Mouse (Mus musculus) retina, postnatal 7 days (tissue): ENCODE results near the gene Ftl1-ps1.
A peak's percentile ranks its signal among the peaks of the same experiment; 100 is the strongest.

Source experiments
- DNase-seq: peaks from one replicate; pipeline ENCODE4 v3.0.0-alpha.2; 2012; ENCODE audit warnings: low read depth, low spot score

Ftl1-ps1 gene

DNA sequence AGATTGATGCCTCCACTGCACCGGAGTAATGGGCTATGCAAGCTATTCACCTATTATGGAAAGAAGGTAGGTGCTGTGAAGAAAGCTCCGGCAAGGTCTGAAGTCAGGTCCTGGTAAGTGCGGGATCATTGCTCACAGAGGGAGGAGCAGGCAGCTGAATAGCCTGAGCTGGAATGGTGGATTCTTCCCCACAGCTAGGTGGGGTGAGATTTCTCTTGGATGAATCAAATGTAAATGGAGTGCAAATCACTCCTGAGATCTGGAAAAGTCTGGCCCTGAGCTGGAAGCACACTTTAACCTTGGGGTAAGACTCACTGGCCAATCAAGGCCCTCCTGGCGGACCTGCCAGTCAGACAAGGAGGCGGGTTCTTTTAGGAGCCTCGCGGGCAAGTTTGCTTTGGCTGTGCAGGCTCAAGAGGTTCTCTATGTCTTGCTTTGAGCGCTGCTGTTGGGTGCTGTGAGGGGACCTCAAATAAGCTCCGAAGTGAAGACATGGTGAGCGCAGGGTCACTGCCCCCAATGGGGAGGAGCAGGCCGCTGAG, at the start of gene Ftl1-ps1:
Ftl1-ps1 (plus strand) TSS at position 397 of the 542 bp plus-strand sequence.
- no peak for DNase-seq

DNA sequence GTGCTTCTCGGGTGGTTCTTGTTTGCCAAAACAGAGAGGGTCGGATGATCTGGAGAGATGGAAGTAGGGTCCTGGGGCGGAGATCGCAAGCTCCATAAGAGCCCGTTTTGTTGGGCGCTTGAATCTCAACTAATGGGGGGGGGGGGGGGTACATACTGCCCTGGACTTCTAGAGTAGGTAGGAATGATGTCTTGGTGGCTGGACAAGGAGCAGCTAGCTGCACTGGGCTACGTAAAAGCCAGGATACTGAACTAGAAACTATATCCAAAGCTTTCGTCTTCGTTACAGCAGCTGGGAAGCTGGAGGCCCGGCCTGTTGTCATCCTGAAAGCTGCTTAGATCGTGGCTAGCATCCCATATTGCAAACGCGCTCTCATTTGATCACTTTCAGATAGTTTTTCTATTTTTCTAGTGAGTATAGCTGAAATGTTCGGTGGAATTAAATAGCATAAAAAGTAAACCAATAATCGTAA, 49.0 kb upstream of the Ftl1-ps1 start:
- no peak for DNase-seq

DNA sequence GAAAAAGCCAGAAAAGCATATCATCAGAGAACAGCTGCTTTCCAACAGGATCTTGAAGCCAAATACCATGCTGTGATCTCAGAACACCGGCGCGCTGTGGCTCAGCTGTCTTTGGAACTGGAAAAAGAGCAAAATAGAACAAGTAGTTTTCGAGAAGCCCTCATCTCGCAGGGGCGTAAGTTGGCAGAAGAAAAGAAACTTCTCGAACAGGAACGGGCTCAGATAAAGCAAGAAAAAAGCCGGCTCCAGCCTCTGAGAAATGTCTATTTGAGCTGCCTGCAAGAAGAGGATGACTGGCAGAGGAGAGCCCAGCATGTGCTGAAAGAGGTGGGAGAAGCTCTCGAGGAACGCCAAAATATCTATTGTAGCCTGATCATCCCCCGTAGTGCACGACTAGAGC, 43.0 kb upstream of the Ftl1-ps1 start:
- DNase-seq, result no peak

DNA sequence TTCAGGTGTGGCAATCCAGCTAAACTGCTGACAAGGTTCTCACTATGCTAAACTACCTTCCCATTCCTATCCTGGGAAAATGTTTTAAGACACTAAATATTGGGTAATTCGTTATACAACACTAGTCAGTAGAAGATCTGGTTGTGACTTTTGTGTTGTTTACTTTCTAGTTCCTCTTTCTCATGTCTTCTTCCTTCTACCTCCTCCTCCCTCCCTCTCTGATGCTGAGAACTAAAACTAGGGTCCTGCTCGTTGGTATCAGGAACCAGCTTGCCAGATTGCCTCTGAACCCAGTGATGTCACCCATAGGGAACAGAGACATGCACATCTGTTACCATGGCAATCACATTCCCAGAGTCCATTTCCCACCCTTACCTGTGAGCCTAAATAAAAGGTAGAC, 37.3 kb upstream of the Ftl1-ps1 start:
- DNase-seq, result no peak

DNA sequence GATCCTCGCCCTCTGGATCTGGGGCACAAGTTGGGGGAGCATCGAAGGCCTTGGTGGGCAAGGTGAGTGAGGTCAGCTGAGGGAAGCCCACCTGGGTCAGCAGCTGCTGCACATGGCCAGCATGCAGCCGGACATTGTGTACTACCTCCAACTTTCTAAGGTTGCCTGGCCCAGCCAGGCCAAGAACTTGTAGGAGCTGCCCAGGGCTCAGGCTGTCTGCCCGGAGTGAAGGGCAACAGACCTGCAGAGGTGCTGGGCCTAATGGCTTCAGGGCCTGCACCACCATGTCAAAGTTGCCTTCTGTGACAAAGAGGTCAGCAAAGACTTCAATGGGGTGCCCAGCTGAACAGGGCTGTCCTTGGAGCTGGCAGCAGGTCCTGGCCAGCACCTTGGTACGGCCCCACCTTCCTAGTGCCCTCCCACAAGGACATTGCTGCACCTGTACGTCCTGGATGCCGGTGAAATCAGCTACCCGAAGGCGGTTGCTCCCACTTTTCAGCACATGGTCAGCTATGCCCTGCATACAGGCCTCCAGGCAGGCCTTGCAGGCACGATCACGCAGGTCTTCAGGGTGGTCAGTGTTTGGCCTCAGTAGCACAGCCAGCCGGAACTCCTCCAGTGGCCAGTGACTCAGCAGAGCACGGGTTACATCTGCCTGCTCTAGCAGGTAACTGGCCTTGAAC, 36.2 kb upstream of the Ftl1-ps1 start:
- no peak for DNase-seq

DNA sequence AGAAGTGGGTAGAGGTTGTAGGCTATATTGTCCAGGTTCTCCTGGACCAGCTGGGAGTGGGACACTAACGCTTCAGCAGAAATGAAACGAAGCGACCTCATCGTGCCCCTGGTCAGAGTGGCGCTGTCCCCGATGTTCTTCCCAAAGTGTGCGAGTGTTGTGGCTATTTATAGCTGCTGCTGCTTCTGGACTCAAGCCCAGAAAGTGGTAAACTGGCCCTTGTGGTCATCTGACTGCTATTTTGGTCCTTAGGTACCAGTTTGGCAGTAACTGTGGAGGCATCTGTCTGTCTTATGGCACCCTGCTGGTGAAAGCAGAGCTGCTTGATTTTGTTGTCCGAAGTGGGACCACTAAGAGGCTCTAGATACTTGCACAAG, 35.6 kb upstream of the Ftl1-ps1 start, which contains the start of gene Lrrc14b:
Lrrc14b (minus strand) TSS at position 147 of the 377 bp plus-strand sequence.
- no peak for DNase-seq

DNA sequence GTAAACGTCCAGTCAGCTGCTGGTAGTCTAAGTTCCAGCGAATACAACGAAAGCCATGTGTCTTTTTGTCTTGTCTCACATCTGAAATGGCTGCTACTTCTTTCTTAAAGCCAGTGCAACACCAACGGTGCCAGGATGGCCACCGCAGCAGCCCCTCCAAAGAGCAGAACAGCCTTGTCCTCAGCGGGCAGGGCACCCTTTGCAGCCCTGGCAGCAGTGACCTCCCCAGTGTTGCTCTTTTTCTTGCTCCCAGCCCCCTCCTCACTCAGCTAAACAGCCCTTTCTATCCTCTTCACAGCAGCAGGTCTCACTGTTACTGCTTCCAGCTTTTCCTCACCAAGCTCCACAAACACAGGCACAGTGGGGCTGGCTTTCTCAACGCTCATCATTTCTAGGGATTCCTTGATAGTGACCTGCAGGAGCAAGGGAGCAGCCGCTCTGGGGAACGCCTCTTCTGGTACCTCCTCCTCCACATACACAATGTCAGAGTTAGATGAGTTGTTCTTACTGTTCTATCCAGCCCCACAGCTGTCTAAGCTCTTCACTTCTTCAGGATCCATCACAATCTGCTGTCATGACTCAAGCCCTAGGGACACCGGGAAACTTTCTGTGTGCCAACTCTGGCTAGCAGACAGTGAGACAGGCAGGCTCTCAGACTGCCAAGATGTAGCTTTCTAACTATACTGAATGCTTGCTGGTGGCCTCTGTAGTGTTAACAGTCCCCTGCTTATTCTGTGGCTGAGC, 17.8 kb upstream of the Ftl1-ps1 start:
- DNase-seq, result no peak

DNA sequence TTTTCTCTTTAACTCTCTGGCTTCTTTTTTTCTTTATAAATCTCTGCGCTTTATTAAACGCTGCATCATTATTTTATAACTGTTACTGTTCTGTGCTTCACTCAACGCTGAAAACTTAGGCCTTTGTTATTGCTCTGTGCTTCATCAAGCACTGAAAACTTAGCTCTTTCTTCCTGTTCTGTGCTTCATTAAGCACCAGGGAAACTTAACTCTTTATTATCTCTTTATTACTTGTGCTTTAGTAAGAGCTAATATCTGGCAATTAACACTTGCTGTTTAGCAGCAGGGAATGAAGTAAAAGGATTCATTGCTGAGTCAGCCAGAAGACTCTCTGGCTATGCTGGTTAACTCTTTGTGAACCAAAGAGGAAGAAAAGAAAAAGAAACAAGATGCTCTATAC, 17.2 kb upstream of the Ftl1-ps1 start:
- no peak for DNase-seq

DNA sequence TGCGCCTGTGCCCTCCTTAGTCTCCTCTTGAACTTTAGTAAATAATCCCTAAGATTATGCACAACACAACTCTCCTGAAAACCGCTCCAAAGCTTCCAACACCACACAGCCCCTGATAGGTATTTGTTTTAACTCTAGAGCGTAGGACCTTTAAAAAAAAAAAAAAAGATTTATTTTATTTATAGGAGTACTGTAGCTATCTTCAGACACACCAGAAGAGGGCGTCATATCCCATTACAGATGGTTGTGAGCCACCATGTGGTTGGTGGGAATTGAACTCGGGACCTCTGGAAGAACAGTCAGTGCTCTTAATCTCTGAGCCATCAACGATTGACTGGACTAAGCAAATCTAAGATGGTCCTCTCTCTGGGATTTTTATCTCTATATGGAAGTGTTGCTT, 9.8 kb upstream of the Ftl1-ps1 start:
- DNase-seq, result no peak

DNA sequence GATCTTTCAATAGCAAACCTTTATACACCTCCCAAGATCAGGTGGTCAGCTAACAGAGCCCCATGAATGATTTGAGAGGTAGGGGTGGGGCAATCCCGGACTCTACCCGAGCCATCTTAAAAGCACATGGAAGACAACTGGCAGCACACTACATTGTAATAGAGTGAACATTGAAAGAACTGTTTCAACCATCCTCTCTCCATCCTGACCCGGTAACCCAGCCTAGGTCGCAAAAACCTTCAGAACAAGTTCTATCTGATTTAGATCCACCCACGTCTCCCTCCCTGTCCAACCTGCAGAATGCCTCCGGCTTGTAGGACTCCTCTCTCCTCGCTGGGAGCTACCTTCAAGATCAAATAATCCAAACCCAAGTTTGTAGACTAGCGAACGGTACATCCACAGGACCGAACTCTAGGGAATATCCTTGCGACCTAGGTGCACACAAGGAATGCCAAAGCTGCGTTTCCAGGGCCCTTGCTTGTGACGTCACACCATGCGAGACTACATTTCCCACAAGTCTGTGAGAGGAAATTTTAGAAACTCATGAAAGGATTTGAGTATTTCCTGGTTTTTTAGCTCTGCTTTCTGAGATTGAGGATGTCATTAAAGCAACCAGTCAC, 9.0 kb upstream of the Ftl1-ps1 start, which contains the start of gene Zfp72:
Zfp72 (minus strand) TSS at position 466 of the 620 bp plus-strand sequence.
- DNase-seq, result peak; percentile 30

DNA sequence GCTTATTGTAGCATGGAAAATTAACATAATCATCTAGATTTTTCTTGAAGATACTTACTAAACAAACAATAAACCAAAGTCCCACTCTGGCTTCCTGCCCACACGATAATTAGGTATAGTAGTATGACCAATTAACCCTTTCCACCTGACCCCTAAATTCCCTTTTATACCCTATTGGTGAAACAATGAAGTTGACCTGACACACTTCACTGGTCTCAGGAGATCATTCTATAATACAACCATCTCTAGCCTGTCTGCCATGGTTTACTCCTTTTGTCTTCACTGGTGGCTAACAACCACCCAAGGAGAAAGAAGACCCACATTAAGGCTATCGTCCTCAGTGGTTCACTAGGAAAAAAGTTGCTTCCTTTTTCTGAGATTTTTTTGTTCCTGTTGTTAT, 8.3 kb upstream of the Ftl1-ps1 start:
- DNase-seq, result no peak

DNA sequence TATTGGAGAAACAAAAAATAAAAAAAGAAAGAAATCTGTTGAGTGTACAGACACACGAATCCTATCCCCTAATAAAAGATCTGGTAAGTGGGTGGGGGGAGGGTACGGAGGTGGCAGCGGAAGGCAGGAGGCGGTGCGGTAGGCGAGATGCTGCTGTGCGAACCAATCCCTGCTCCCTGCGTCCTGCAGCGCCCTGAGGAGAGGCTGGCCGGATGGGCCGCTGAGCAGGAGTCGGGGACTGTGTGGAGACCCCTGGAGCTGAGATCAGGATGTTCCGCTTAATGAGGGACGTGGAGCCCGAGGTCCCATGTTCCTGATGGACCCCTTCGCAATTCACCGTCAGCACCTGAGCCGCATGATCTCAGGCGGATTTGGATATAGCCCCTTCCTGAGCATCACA, 40.4 kb downstream of the Ftl1-ps1 start:
- DNase-seq, result no peak
